Mouse (Mus musculus) lung, embryonic 16.5 days (tissue): ENCODE data around the gene Klc1. TPM values are rescaled to one million over a fixed set of nuclear protein-coding genes. Genes with fewer than 3 reads are reported as not detected.

Experiments
- ATAC-seq: fragments of 200-750 bp; cut with Nextera tagmentation; 2 replicates; pipeline ENCODE4 v1.8.0; 2017; ENCODE audit warnings: low read depth, mild to moderate bottlenecking, moderate library complexity
- H3K27ac ChIP-seq: fragments of 300-500 bp; sonication (generic); 2 replicates; pipeline ENCODE4 v1.5.1; 2014; ENCODE audit warnings: mild to moderate bottlenecking, control low read depth, low read length
- H3K27me3 ChIP-seq: fragments of 300-500 bp; sonication (generic); 2 replicates; pipeline ENCODE4 v1.6.1; 2014; ENCODE audit warnings: low read depth, low read length, mixed read lengths; ENCODE audit not compliant: control insufficient read depth, insufficient read depth
- H3K36me3 ChIP-seq: fragments of 300-500 bp; sonication (generic); 2 replicates; pipeline ENCODE4 v1.6.1; 2014; ENCODE audit warnings: low read length; ENCODE audit not compliant: control insufficient read depth, insufficient read depth
- H3K4me1 ChIP-seq: fragments of 300-500 bp; sonication (generic); replicated peaks from 2 replicates; pipeline ENCODE4 v1.6.1; 2014; ENCODE audit warnings: low read length, mixed read lengths; ENCODE audit not compliant: control insufficient read depth, insufficient read depth
- H3K4me2 ChIP-seq: fragments of 300-500 bp; sonication (generic); 2 replicates; pipeline ENCODE4 v1.6.1; 2014; ENCODE audit warnings: low read depth, low read length, control low read depth
- H3K4me3 ChIP-seq: fragments of 300-500 bp; sonication (generic); 2 replicates; pipeline ENCODE4 v1.5.1; 2014; ENCODE audit warnings: mild to moderate bottlenecking, low read length, control low read depth
- H3K9ac ChIP-seq: fragments of 300-500 bp; sonication (generic); 2 replicates; pipeline ENCODE4 v1.6.1; 2014; ENCODE audit warnings: low read length, control low read depth
- H3K9me3 ChIP-seq: fragments of 300-500 bp; sonication (generic); 2 replicates; pipeline ENCODE4 v1.6.1; 2016; ENCODE audit warnings: low read length; ENCODE audit not compliant: control insufficient read depth
- WGBS: fragments of 180-500 bp; shearing (Covaris S2); extraction: QIAGEN DNeasy Blood & Tissue Kit; methylation state at CpG from one replicate; pipeline ENCODE4 v1.1.7; 2014; 5-methylcytosine and 5-hydroxymethylcytosine counted together
- polyA plus RNA-seq: library from polyadenylated mRNA; unstranded; fragments of >200 nt; fragmentation: Nextera tagmentation; extraction: Ambion mirVana; gene quantifications from 2 replicates; pipeline ENCODE4 v1.2.1, GENCODE M21; 2015

The Klc1 gene
- polyA plus RNA-seq, 1 experiment from 2014 or later: 86.9 TPM

- peaks cover 2% of the 10 kb centered on the region for H3K36me3 ChIP-seq
- H3K27me3 ChIP-seq: no peaks in the 10 kb centered on the region
- H3K27ac ChIP-seq: no peak overlapping the region
- H3K9ac ChIP-seq: no peak overlapping the region
- H3K4me1 ChIP-seq: peaks cover 30% of the 10 kb centered on the region
- no peak overlapping the region for H3K4me3 ChIP-seq
- ATAC-seq: no peak
- 90% methylated on average over 13 of the region's 13 CpGs for WGBS
- no peaks in the 10 kb centered on the region for H3K9me3 ChIP-seq
- H3K4me2 ChIP-seq: no peak overlapping the region
These were observed 4.1 kb downstream of the Klc1 start for GRCm38 (mm10) chr12:111762620-111763280.

- peaks cover 2% of the 10 kb centered on the region for H3K36me3 ChIP-seq
- H3K4me3 ChIP-seq: no peak overlapping the region
- H3K4me2 ChIP-seq: no peak overlapping the region
- no peaks in the 10 kb centered on the region for H3K9me3 ChIP-seq
- WGBS: 51% methylated on average over 16 of the region's 16 CpGs
- no peak overlapping the region for H3K27ac ChIP-seq
- no peaks in the 10 kb centered on the region for H3K27me3 ChIP-seq
- H3K9ac ChIP-seq: no peak overlapping the region
- ATAC-seq: no peak
- H3K4me1 ChIP-seq: peaks cover 26% of the 10 kb centered on the region
These were observed 7.9 kb downstream of the Klc1 start for GRCm38 (mm10) chr12:111766313-111767236.

GRCm38 (mm10) chr12:111768322-111768928 is 9.8 kb downstream of the Klc1 start:
- Histone ChIP-seq H3K27ac (no peak overlapping the region; the same call in 1 of the 2 replicates), H3K4me2 (no peak overlapping the region), H3K9ac (no peak overlapping the region), H3K9me3 (no peaks in the 10 kb centered on the region), H3K27me3 (no peaks in the 10 kb centered on the region), H3K36me3 (peaks cover 6% of the 10 kb centered on the region), H3K4me3 (no peak overlapping the region), H3K4me1 (peaks cover 25% of the 10 kb centered on the region)
- WGBS: 82% methylated on average over 10 of the region's 10 CpGs
- ATAC-seq: no peak

GRCm38 (mm10) chr12:111769306-111769705 is 10.7 kb downstream of the Klc1 start:
- H3K4me2 ChIP-seq: 0 out of 2 replicates have a peak overlapping the region, but pooled peaks have one; percentile 5
- H3K27me3 ChIP-seq: no peaks in the 10 kb centered on the region
- ATAC-seq: peak; percentile 78
- H3K9ac ChIP-seq: peak overlapping the region; percentile 28; the same call in 1 of the 2 replicates
- WGBS: 20% methylated on average over 10 of the region's 10 CpGs
- peak overlapping the region; percentile 70 for H3K27ac ChIP-seq
- no peak overlapping the region for H3K4me3 ChIP-seq
- H3K9me3 ChIP-seq: no peaks in the 10 kb centered on the region
- peaks cover 9% of the 10 kb centered on the region for H3K36me3 ChIP-seq
- peaks cover 25% of the 10 kb centered on the region for H3K4me1 ChIP-seq

GRCm38 (mm10) chr12:111769816-111770577 is 11.3 kb downstream of the Klc1 start:
- H3K4me1 ChIP-seq: peaks cover 25% of the 10 kb centered on the region
- H3K9me3 ChIP-seq: no peaks in the 10 kb centered on the region
- no peak overlapping the region for H3K4me3 ChIP-seq
- 45% methylated on average over 9 of the region's 9 CpGs for whole genome bisulfite sequencing
- no peaks in the 10 kb centered on the region for H3K27me3 ChIP-seq
- no peak overlapping the region; the same call in 1 of the 2 replicates for H3K9ac ChIP-seq
- peaks cover 16% of the 10 kb centered on the region for H3K36me3 ChIP-seq
- H3K27ac ChIP-seq: peak overlapping the region; percentile 70
- no peak overlapping the region for H3K4me2 ChIP-seq
- ATAC-seq: peak; percentile 75

GRCm38 (mm10) chr12:111770651-111771050 is 12.0 kb downstream of the Klc1 start:
- no peak for ATAC-seq
- Histone ChIP-seq H3K4me3 (no peak overlapping the region), H3K4me1 (peaks cover 23% of the 10 kb centered on the region), H3K9ac (no peak overlapping the region), H3K36me3 (peaks cover 22% of the 10 kb centered on the region), H3K27ac (peak overlapping the region; percentile 15), H3K4me2 (no peak overlapping the region), H3K9me3 (no peaks in the 10 kb centered on the region), H3K27me3 (no peaks in the 10 kb centered on the region)
- 68% methylated on average over 10 of the region's 10 CpGs for whole genome bisulfite sequencing

- Histone ChIP-seq H3K27ac (no peak overlapping the region), H3K9ac (no peak overlapping the region), H3K9me3 (no peaks in the 10 kb centered on the region), H3K4me1 (peaks cover 10% of the 10 kb centered on the region), H3K27me3 (no peaks in the 10 kb centered on the region), H3K4me2 (no peak overlapping the region), H3K36me3 (peaks cover 51% of the 10 kb centered on the region), H3K4me3 (no peak overlapping the region)
- ATAC-seq: no peak
- 76% methylated on average over 16 of the region's 16 CpGs for whole genome bisulfite sequencing
These were observed 15.5 kb downstream of the Klc1 start for GRCm38 (mm10) chr12:111774156-111774555.

- H3K4me3 ChIP-seq: no peak overlapping the region
- H3K4me1 ChIP-seq: peaks cover 3% of the 10 kb centered on the region
- H3K4me2 ChIP-seq: no peak overlapping the region
- ATAC-seq: no peak
- H3K9me3 ChIP-seq: no peaks in the 10 kb centered on the region
- peaks cover 58% of the 10 kb centered on the region for H3K36me3 ChIP-seq
- H3K9ac ChIP-seq: no peak overlapping the region
- 71% methylated on average over 15 of the region's 15 CpGs for WGBS
- H3K27ac ChIP-seq: no peak overlapping the region
- H3K27me3 ChIP-seq: no peaks in the 10 kb centered on the region
These were observed 16.2 kb downstream of the Klc1 start for GRCm38 (mm10) chr12:111774845-111775244.
